31 mouse cellular contexts compared by ENCODE assay signal in the genomic region with DNA sequence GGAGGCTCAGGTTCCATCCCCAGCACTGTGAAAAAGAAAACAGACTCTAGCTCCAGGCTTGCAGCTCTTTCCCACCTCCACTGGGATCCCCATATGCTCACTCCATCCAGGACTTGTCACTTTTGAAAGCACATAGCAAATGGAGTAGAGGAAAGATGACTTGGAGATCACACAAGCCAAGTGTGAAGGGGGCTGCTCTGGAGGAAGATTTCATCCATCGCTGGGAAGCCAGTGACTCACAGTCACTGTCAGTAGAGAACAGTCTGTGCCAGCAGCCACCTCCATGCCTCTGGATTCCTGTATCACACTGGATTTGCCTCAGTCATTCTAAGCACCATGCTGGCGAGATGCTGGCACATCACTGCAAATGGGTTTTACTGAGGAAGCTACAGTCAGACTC. TPM values are rescaled to one million over a fixed set of nuclear protein-coding genes. Genes with fewer than 3 reads are reported as not detected.
DNase-seq lines count a peak whose midpoint lies in the region; ATAC-seq and TF ChIP-seq lines count a peak whose summit lies in the region.
"Had no signal": no experiment of that assay in that cellular context is flagged by ENCODE, and none has a peak within 500 bp of the region (broad histone marks: within the 10 kb centered on the region; RNA-seq: fewer than 3 reads in every experiment).

No protein-coding gene starts in this region.

- H3K4me3 ChIP-seq in left cerebral cortex, adult 2 months, result no peak overlapping the region
- H3K4me3 ChIP-seq in midbrain, embryonic 10.5 days, result no peak overlapping the region
- H3K4me3 ChIP-seq: forebrain, embryonic 10.5 days; heart, embryonic 13.5 days; kidney, embryonic 15.5 days; midbrain, embryonic 13.5 days had no signal

- peak; percentile 99 for ATAC-seq in frontal cortex, adult (ENCODE audit: low TSS enrichment)
- ATAC-seq: forebrain, postnatal 0 days; liver, postnatal 0 days; lung, postnatal 0 days; midbrain, embryonic 13.5 days had no signal

- intact Hi-C loops in left cerebral cortex, adult 2 months (cut with DNase I), result no loop called here

- WGBS in midbrain, embryonic 10.5 days, result 93% methylated on average over 2 of the region's 2 CpGs

- no peak overlapping the region for H3K27ac ChIP-seq in left cerebral cortex, adult 2 months
- no peak overlapping the region for H3K27ac ChIP-seq in midbrain, embryonic 10.5 days (replicated peaks)
- H3K27ac ChIP-seq: forebrain, embryonic 10.5 days; heart, embryonic 13.5 days; kidney, embryonic 15.5 days; macrophage; midbrain, embryonic 13.5 days had no signal

- TF ChIP-seq CTCF in left cerebral cortex, adult 2 months (IDR thresholded peaks at IDR 0.05), result no peak

- no peak for DNase-seq in frontal cortex, postnatal 10 days (ENCODE audit: low spot score in 2 of 2)
- DNase-seq in right cerebral cortex, adult 18-20 months, result peak; percentile 80
- DNase-seq in right cerebral cortex, postnatal 4 days, result no peak
- DNase-seq in left cerebral cortex, adult 2 months (ENCODE audit: extremely low spot score in 1 of 2, low spot score in 2 of 2), result peak; percentile 20 to 25
- peak; percentile 32 to 66 for DNase-seq in right cerebral cortex, postnatal 36 days (ENCODE audit: low spot score in 2 of 2)
- no peak for DNase-seq in cerebellum, adult 9-11 months
- no peak for DNase-seq in midbrain, embryonic 10.5 days (ENCODE audit: low spot score)
- DNase-seq: adrenal gland, postnatal 14 days; cerebellum, adult 8-10 months; forebrain, postnatal 0 days; gastrocnemius, postnatal 14 days; heart, adult 18-20 months; heart, postnatal 14 days; kidney, adult 11 months; kidney, postnatal 4 days; layer of hippocampus, adult 9-11 months; liver, postnatal 0 days; thymus, adult 2 months had no signal

- H3K27me3 ChIP-seq in midbrain, embryonic 10.5 days (ENCODE audit: low read depth, poor library complexity, severe bottlenecking), result no peaks in the 10 kb centered on the region
- H3K27me3 ChIP-seq: heart, embryonic 13.5 days; kidney, embryonic 15.5 days; midbrain, embryonic 13.5 days had no signal

- H3K36me3 ChIP-seq in midbrain, embryonic 10.5 days, result no peaks in the 10 kb centered on the region
- H3K36me3 ChIP-seq: forebrain, embryonic 10.5 days; heart, embryonic 13.5 days; kidney, embryonic 15.5 days; midbrain, embryonic 13.5 days had no signal

- no peaks in the 10 kb centered on the region for H3K4me1 ChIP-seq in midbrain, embryonic 10.5 days
- H3K4me1 ChIP-seq: forebrain, embryonic 10.5 days; heart, embryonic 13.5 days; kidney, embryonic 15.5 days; midbrain, embryonic 13.5 days had no signal

- no peaks in the 10 kb centered on the region for H3K9me3 ChIP-seq in midbrain, embryonic 10.5 days (replicated peaks)
- H3K9me3 ChIP-seq: forebrain, embryonic 10.5 days had no signal

RNA-seq across cellular contexts. Expression of gene Ahctf1, which starts 11.1 kb away (rescaled TPM):
- total RNA-seq in left cerebral cortex, adult 2 months (2021), result 10 to 100 TPM; 36.1 to 37.3 TPM
- 27.3 and 28.1 TPM in 2 replicates for polyA plus RNA-seq in midbrain, embryonic 10.5 days (2016; fragmentation: Nextera tagmentation; extraction: Ambion mirVana)

RNA-seq across cellular contexts. Expression of gene Gm10518, which starts 11.4 kb away (rescaled TPM):
- under 1 TPM in 1 of 2 experiments, not detected in 1; 0.26 TPM for total RNA-seq in left cerebral cortex, adult 2 months (2021)
- 0.10 and 0.31 TPM in 2 replicates for polyA plus RNA-seq in midbrain, embryonic 10.5 days (2016; fragmentation: Nextera tagmentation; extraction: Ambion mirVana)
- total RNA-seq: adrenal gland, postnatal 14 days; forebrain, postnatal 0 days; gastrocnemius, postnatal 14 days; heart, adult 18-20 months; heart, postnatal 14 days; liver, adult 2 months; monocyte, adult 5-6 weeks had no signal
- polyA plus RNA-seq: brain, embryonic 14.5 days; cortical plate, adult 2 months; forebrain, postnatal 0 days; heart, embryonic 13.5 days; kidney, embryonic 15.5 days; liver, adult 2 months; lung, postnatal 0 days; macrophage; small intestine, adult 2 months; stomach, embryonic 16.5 days; thymus, adult 2 months had no signal

Comparison
In these comparisons a context has a peak if more than half of its experiments do, and no peak if none do; other contexts are left out.
1. DNase-seq: peak in right cerebral cortex, adult 18-20 months (single experiment), left cerebral cortex, adult 2 months (2 of 2) and right cerebral cortex, postnatal 36 days (2 of 2); none in frontal cortex, postnatal 10 days (0 of 2), right cerebral cortex, postnatal 4 days (single experiment), cerebellum, adult 9-11 months (single experiment) and midbrain, embryonic 10.5 days (single experiment).